Mouse (Mus musculus): ENCODE measurements at regions not wholly inside any gene's neighbourhood (a gene's known extent, or its start where the extent isn't known, plus 50 kb on each side); places are given as distances from the start of the nearest gene placed in this dataset.

DNA sequence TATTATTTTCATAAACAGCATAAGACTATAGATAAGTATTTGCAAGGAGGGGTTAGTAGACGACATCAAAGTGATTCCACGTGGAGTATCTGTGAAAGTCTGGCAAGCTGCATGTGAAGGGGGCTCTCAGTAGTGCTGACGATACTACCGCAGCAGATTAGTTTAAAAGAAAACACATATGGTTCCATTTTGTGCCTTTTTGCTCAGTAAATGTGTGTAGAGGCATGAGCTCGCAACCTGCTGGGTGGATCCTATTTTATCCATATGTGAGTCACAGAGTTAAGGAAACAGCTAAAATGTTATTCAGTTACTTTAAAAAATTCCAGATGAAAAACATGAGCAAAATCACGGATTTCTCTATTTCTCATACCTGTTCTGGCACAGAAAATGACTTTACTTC, 325.4 kb downstream of the Tfec start:
- no peak for DNase-seq (ENCODE audit: inconsistent ontology term)

DNA sequence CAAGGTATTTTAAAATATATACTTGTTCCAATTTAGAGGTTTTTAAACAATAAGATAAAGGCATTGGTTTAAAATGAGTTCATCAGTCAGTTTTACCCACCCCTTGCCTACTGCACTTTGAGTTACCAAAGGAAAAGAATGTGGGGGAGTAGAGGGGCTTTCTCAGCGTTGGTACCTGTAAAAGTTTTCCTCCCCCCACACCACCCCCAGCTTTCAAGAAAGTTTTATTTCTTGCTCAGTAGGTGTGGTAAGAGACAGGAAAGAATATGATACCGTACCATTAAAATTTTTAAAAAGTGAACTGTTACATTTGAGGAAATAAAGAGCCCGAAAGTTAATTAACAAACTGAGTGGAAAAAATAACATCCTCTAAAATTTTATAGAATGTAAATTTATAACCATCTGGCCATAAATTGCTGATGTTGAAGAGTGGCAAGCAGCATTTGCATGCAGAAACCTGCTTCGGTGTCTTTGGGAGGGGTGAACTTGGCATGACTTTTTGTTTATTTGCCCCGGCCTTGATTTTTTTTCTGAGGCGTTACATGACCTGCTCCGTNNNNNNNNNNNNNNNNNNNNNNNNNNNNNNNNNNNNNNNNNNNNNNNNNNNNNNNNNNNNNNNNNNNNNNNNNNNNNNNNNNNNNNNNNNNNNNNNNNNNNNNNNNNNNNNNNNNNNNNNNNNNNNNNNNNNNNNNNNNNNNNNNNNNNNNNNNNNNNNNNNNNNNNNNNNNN, 346.1 kb downstream of the Tfec start:
- DNase-seq (ENCODE audit: inconsistent ontology term) = no peak

DNA sequence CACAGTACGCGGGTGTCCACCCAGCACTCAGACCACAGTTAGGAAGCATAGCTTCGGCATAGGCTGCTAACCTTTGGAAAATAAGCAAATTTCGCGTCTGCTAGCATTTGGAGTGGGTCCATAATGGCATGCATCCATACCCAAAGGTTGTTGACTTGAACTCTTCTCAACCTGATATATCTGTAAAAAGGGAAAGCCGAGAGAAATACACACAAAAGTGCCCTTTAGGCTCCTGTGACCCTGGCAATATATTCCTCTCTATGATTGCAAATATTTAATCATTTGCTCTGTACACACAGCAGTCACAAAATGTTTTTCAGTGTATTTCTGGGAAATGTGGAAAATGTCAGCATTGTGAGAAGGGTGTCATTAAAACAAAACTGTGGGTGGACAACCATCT, 347.1 kb downstream of the Tfec start:
- DNase-seq (ENCODE audit: inconsistent ontology term) = no peak

DNA sequence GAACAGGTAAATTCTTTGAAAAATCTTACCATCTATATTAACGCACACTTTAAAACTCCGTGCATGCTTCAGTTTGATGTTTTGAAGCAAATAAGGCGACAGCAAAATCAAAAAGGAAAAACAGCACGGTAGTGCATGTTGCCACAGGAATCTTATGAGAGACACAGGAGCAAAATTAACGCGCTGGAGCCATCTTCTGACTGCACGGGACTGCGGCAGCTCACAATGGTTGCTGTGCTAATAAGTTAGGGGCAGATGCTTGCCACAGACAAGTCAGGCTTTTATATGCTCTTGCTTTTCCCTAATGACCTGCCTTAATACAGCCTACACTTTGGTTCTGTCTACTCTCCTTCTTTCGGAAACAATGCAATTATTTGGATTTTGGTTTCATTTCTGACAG, 347.8 kb downstream of the Tfec start:
- peak; percentile 7 for DNase-seq (ENCODE audit: inconsistent ontology term)

DNA sequence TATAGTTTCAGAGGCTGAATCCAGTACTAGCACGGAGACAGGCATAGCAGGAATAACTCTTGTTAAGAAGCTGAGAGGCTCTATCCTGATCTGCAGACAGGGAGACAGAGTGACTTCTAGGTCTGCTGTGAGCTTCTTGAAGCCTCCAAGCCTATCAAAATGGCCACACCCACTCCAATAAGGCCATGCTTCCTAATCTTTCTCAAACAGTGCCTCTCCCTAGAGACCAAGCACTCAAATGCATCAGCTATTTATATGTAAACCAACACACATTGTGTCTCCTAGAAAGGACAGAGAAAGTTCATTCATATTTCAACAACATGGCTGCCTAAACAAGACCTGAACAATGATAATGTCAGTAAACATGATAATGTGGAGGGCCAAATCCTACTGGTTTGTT, 384.2 kb downstream of the Tfec start:
- DNase-seq (ENCODE audit: inconsistent ontology term) = no peak

DNA sequence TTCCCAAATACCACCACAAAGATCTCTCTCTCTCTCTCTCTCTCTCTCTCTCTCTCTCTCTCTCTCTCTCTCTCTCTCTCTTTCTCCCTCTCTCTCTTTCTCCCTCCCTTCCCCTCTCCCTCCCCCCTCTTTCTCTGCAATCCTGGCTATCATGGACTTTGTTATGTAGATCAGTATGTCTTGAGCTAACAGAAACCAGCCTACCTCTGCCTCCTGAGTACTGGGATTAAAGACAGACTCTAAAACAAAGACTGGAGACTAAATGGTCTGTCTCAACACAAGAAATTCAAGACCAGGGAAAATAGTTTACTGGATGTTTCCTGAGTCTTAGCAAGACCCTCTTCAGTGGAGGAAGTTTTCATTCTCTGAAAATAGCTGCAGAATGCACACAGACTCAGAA, 384.7 kb downstream of the Tfec start:
- DNase-seq (ENCODE audit: inconsistent ontology term) = no peak

DNA sequence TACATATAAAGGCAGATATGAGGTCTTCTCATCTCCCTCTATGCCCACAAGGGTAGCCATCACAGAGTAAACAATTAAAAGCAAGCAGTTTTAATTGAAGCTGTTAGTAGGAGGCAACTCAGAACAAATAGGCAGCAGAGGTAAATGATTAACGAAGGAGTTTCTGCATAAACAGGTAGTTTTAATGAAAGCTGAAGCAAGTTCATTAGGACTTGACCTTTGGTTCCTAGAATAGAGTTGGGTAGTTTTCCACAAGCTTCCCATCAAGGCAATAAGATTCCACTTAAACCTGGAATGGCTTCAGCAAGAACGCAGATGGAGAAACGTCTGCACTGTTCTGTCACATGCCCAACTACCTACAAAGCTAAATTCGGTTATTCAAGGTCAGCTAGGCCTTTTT, 394.4 kb downstream of the Tfec start:
- DNase-seq (ENCODE audit: inconsistent ontology term) = no peak

DNA sequence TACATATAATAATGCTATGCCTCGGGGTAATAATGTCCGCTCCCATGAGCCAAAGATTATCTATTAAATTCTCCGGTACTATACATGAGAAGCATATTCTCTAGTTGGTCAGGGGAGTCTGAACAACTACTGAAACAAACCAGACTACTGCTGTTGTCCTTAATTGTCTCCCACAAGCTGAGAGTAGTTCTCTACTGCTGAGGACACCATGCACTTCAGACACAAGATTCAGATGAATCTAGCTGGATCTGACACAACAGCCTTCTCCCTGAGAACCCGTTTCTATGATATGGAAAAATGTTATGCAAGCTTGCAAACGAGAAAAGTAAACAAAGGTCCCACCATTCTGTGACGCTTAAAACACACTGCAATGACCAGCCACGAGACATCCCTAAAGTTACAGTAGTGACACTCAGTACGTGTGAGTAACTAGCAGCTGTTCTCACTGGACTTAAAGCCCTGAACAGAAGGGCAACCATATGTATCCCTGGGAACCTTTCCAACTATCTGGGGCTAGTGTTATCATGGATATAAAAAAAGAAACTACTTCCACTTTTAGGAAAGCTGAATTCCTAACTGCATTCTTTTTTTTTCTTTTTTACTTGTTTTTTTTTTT, 411.1 kb downstream of the Tfec start:
- no peak for DNase-seq (ENCODE audit: inconsistent ontology term)

DNA sequence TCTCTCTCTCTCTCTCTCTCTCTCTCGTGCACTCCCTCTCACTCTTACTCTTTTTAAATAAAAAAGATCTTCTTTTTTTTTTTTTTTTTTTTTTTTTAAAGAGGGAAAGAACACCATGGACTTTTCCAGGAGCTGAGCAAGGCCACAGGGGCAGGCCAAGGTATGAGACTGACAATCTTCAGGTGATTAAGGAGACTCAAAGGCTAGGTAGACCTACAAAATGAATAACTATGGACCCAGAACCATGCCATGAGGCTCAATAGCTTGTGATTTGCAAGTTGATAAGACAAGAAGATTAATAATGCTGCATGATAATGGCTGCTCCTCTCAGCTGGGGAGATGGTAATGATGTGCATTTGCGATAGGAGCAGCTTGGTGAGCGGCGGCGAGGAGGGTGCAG, 414.9 kb downstream of the Tfec start:
- DNase-seq (ENCODE audit: inconsistent ontology term) = no peak

DNA sequence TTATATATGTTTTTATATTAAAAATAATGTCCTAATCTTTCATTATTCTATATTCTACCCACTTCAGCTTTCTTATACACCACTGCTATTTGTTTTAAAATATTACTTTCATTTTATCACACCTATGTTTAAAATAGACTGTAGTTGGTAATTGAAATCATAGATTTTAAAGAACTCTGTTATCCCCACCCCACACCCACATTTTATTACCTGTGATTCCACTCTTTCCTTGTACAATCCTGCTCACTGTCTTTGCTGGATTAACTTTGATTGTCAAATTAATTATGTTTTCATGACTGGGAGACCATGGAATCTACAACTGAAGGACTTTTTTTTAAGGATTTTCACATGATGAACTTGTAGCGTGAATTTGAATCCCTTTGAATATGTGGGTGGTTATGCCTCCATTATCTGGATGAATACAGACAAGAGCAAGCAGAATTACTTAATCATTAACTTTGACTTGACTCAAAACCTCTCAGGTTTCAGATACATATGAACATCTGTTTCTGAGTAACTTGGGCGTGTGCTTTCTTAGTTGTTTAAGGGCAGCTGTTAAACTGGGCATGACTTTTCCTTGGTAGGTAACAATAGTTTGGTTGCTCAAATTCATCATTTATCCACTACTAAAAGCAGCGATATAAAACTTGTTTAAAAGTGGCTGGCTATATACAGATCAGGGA, 429.4 kb downstream of the Tfec start:
- DNase-seq (ENCODE audit: inconsistent ontology term) = no peak

DNA sequence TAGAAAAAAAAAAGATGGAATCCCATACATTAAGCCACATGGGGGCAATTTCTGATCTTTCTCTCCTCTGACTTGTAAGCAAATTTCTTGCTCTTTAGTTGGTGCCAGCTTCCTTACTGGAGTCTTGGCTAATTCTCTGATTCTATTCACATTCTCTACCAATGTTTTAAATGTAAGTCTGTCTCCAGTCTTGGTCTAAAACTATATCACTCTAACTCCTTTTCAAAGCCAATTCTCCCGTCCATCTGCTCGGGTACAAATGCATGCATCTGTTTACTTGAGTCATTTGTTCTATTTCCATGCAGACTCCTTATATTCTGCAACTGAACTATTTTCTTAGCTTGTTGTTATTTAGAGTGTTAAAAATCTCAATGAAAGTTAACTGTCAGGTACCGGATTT, 440.0 kb downstream of the Tfec start:
- no peak for DNase-seq (ENCODE audit: inconsistent ontology term)

Measured in Muller cell, postnatal 12 days (primary cell).